Mouse (Mus musculus): ENCODE measurements around the gene Peak1. TPM values are rescaled to one million over a fixed set of nuclear protein-coding genes. Genes with fewer than 3 reads are reported as not detected.

Peak1 gene
- total and polyA plus RNA-seq, 2 experiments from 2014 or later: 4.1 to 7.7 TPM

DNA sequence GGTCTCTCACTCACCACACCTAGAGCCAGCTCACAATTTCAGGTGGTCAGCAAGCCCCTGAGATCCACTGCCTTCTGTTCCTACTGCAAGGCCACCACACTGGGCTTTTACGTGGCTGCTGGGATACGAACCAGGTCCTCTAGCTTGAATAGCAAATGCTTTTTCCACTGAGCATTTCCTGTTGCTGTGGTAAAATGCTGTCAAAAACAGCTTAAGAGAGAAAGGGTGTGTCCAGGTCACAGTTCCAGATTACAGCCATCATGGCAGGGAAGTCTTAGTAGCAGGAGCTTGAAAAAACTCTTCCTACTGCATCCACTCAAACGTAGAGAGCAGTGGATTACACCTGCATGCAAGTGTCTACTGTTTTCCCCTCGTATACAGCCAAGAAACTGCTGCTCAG is 7.0 kb upstream of the Peak1 start:
- WGBS: 89% methylated on average over 4 of the region's 4 CpGs
- H3K4me2 ChIP-seq (ENCODE audit: low read depth): no peak overlapping the region
- H3K4me3 ChIP-seq (ENCODE audit: low read depth, low read length): no peak overlapping the region
- no peak for ATAC-seq
- no peaks in the 10 kb centered on the region for H3K27me3 ChIP-seq (ENCODE audit: insufficient read depth, low read length)
- H3K36me3 ChIP-seq (ENCODE audit: insufficient read depth): no peaks in the 10 kb centered on the region
- no peak overlapping the region for H3K9ac ChIP-seq
- peaks cover 5% of the 10 kb centered on the region for H3K4me1 ChIP-seq (ENCODE audit: insufficient read depth)
- TF ChIP-seq CTCF (IDR thresholded peaks at IDR 0.05; ENCODE audit: low read depth): no peak
- no peak for DNase-seq
- no peaks in the 10 kb centered on the region for H3K9me3 ChIP-seq (ENCODE audit: low read length)
- H3K27ac ChIP-seq (ENCODE audit: low read depth, low read length): no peak overlapping the region

GRCm38 (mm10) chr9:56421991-56422390 is 4.1 kb upstream of the Peak1 start:
- no peaks in the 10 kb centered on the region for H3K27me3 ChIP-seq (ENCODE audit: insufficient read depth, low read length)
- no peak overlapping the region for H3K4me2 ChIP-seq (ENCODE audit: low read depth)
- 85% methylated on average over 5 of the region's 5 CpGs for WGBS
- peaks cover 8% of the 10 kb centered on the region for H3K4me1 ChIP-seq (ENCODE audit: insufficient read depth)
- H3K9me3 ChIP-seq (ENCODE audit: low read length): no peaks in the 10 kb centered on the region
- ATAC-seq (no peak), DNase-seq (no peak)
- H3K36me3 ChIP-seq (ENCODE audit: insufficient read depth): no peaks in the 10 kb centered on the region
- no peak overlapping the region for H3K4me3 ChIP-seq (ENCODE audit: low read depth, low read length)
- no peak overlapping the region for H3K9ac ChIP-seq
- TF ChIP-seq CTCF (IDR thresholded peaks at IDR 0.05; ENCODE audit: low read depth): no peak
- H3K27ac ChIP-seq (ENCODE audit: low read depth, low read length): no peak overlapping the region

- no peaks in the 10 kb centered on the region for H3K36me3 ChIP-seq (ENCODE audit: insufficient read depth)
- H3K4me1 ChIP-seq (ENCODE audit: insufficient read depth): peaks cover 8% of the 10 kb centered on the region
- H3K4me3 ChIP-seq (ENCODE audit: low read depth, low read length): no peak overlapping the region
- H3K4me2 ChIP-seq (ENCODE audit: low read depth): no peak overlapping the region
- no peaks in the 10 kb centered on the region for H3K27me3 ChIP-seq (ENCODE audit: insufficient read depth, low read length)
- no peak overlapping the region for H3K9ac ChIP-seq
- DNase-seq (no peak), ATAC-seq (no peak)
- no peak overlapping the region for H3K27ac ChIP-seq (ENCODE audit: low read depth, low read length)
- no peaks in the 10 kb centered on the region for H3K9me3 ChIP-seq (ENCODE audit: low read length)
- no peak for TF ChIP-seq CTCF (IDR thresholded peaks at IDR 0.05; ENCODE audit: low read depth)
- WGBS: 84% methylated on average over 9 of the region's 9 CpGs
Measured at GRCm38 (mm10) chr9:56420892-56421601, 3.2 kb upstream of the Peak1 start.

- H3K9me3 ChIP-seq (ENCODE audit: low read length): no peaks in the 10 kb centered on the region
- no peaks in the 10 kb centered on the region for H3K27me3 ChIP-seq (ENCODE audit: insufficient read depth, low read length)
- no peak overlapping the region for H3K4me3 ChIP-seq (ENCODE audit: low read depth, low read length)
- H3K4me1 ChIP-seq (ENCODE audit: insufficient read depth): peaks cover 8% of the 10 kb centered on the region
- no peak overlapping the region for H3K4me2 ChIP-seq (ENCODE audit: low read depth)
- 98% methylated on average over 1 of the region's 1 CpGs for WGBS
- ATAC-seq: no peak
- TF ChIP-seq CTCF (IDR thresholded peaks at IDR 0.05; ENCODE audit: low read depth): no peak
- H3K27ac ChIP-seq (ENCODE audit: low read depth, low read length): no peak overlapping the region
- no peak for DNase-seq
- no peak overlapping the region for H3K9ac ChIP-seq
- H3K36me3 ChIP-seq (ENCODE audit: insufficient read depth): no peaks in the 10 kb centered on the region
Measured at GRCm38 (mm10) chr9:56420236-56420635, 2.4 kb upstream of the Peak1 start.

DNA sequence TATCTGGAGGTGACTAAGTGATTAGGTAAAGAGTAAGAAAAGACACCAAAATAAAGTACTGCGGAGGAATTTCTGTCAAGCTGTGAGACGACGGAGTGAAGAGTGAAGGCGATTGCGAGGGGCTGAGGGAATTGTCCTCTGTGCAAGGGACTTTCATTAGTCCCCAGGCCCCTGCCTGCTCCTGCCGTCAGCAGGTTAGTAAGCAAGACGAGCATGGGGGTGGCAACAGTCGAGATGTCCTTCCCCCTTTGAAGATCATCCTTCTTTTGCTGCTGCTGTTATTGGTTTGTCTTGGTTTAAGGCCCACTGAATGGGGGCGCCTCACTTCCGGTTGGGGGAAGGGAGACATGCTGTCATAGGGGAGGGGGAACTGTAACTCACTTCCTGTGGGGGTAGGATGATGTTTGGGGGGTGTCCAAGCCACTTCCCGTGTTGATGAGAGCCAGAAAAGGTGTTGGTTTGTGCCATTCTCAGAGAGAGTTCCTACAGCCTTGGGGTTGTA is 922 bp upstream of the Peak1 start:
- peak; percentile 92 for DNase-seq
- Histone ChIP-seq H3K9ac (peak overlapping the region; percentile 84), H3K36me3 (ENCODE audit: insufficient read depth) (no peaks in the 10 kb centered on the region), H3K27me3 (ENCODE audit: insufficient read depth, low read length) (no peaks in the 10 kb centered on the region), H3K4me3 (ENCODE audit: low read depth, low read length) (peak overlapping the region; percentile 70), H3K4me2 (ENCODE audit: low read depth) (peak overlapping the region; percentile 78), H3K4me1 (ENCODE audit: insufficient read depth) (peaks cover 8% of the 10 kb centered on the region), H3K27ac (ENCODE audit: low read depth, low read length) (peak overlapping the region; percentile 98), H3K9me3 (ENCODE audit: low read length) (no peaks in the 10 kb centered on the region)
- TF ChIP-seq CTCF (IDR thresholded peaks at IDR 0.05; ENCODE audit: low read depth): peak; percentile 26; the same call in 1 of the 2 replicates
- 0% methylated on average over 11 of the region's 11 CpGs for WGBS
- ATAC-seq: peak; percentile 54

GRCm38 (mm10) chr9:56417415-56417947 is 386 bp downstream of the Peak1 start:
- Histone ChIP-seq H3K36me3 (ENCODE audit: insufficient read depth) (no peaks in the 10 kb centered on the region), H3K9ac (peak overlapping the region; percentile 84), H3K4me1 (ENCODE audit: insufficient read depth) (peaks cover 8% of the 10 kb centered on the region), H3K4me2 (ENCODE audit: low read depth) (peak overlapping the region; percentile 78), H3K27me3 (ENCODE audit: insufficient read depth, low read length) (no peaks in the 10 kb centered on the region), H3K9me3 (ENCODE audit: low read length) (no peaks in the 10 kb centered on the region), H3K27ac (ENCODE audit: low read depth, low read length) (peak overlapping the region; percentile 85), H3K4me3 (ENCODE audit: low read depth, low read length) (peak overlapping the region; percentile 70)
- 3% methylated on average over 40 of the region's 40 CpGs for WGBS
- peak; percentile 24 for ATAC-seq
- DNase-seq: peak; percentile 72
- peak; percentile 65 for TF ChIP-seq CTCF (IDR thresholded peaks at IDR 0.05; ENCODE audit: low read depth)

DNA sequence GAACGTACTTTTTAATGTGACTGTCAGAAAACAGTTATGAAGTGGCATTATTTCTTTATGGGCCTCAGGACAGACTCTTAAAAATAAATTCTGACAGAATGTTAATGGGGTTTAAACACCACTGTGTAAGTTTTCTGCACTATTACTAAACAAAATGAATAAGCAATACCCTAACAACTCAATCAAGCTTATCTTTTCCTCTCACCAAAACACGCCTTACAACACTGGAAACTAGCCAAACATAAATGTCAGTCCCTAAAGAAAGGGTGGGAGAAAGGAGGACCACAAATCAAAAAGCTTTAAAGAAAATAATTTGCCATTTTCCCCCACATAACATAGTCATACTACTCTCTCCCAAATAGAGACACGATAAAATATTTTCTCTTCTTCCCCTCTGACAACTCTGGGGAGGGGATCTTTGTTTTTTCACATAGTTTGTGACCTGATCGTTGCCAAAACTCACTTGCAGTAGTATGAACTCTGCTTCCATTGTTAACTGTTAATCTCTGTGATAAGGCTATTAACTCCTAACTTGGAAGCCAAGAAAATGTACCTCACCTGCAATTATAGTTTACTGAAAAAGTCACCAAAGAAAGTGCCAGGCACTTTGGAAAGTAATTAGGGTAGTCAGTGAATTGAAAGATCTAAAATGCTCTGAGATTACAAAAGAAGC is 1.8 kb downstream of the Peak1 start:
- TF ChIP-seq CTCF (IDR thresholded peaks at IDR 0.05; ENCODE audit: low read depth): no peak
- Histone ChIP-seq H3K9me3 (ENCODE audit: low read length) (no peaks in the 10 kb centered on the region), H3K27ac (ENCODE audit: low read depth, low read length) (no peak overlapping the region), H3K27me3 (ENCODE audit: insufficient read depth, low read length) (no peaks in the 10 kb centered on the region), H3K4me2 (ENCODE audit: low read depth) (peak overlapping the region; percentile 78; the same call in 1 of the 2 replicates), H3K36me3 (ENCODE audit: insufficient read depth) (no peaks in the 10 kb centered on the region), H3K9ac (no peak overlapping the region), H3K4me3 (ENCODE audit: low read depth, low read length) (no peak overlapping the region), H3K4me1 (ENCODE audit: insufficient read depth) (peaks cover 8% of the 10 kb centered on the region)
- ATAC-seq (no peak), DNase-seq (no peak)
- 50% methylated on average over 4 of the region's 4 CpGs for WGBS

All from forebrain, postnatal 0 days (tissue).